Mouse (Mus musculus) sigmoid colon, adult 10 weeks (tissue): ENCODE measurements around the gene Gm6904. TPM values are rescaled to one million over a fixed set of nuclear protein-coding genes. Genes with fewer than 3 reads are reported as not detected.

Experiments
- polyA plus RNA-seq: library from polyadenylated mRNA; stranded (reverse); fragments of 350-450 nt; fragmentation: Illumina TruSeq; extraction: RNeasy Lipid Tissue Mini Kit (QIAGEN cat#74804); gene quantifications from one replicate; pipeline ENCODE4 v1.2.3, GENCODE M21; 2014; ENCODE audit warnings: low read depth, low replicate concordance

Gene Gm6904
- not detected for polyA plus RNA-seq

DNA sequence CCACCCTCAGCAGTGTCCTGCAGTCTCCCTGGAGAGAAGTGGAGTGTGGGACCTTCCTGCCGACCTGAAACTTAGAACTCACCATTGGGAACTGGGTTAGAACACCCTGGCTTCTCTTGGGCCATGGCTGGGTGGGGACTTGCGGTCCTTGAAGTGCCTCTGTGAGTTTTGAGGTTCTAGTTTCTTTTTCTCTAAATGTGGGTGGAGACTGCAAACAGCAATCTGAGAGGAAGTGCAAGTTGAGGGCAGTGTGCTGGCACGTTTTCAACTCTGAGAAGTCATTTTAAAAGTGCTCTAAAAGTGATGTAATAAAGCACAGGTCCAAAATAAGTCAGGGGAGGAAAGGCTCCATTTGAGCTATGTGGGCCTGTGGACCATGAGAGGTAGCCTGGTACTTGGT is at the start of gene Gm6904:
Gene Gm6904 (minus strand): TSS at position 161 of the 400 bp plus-strand sequence.

DNA sequence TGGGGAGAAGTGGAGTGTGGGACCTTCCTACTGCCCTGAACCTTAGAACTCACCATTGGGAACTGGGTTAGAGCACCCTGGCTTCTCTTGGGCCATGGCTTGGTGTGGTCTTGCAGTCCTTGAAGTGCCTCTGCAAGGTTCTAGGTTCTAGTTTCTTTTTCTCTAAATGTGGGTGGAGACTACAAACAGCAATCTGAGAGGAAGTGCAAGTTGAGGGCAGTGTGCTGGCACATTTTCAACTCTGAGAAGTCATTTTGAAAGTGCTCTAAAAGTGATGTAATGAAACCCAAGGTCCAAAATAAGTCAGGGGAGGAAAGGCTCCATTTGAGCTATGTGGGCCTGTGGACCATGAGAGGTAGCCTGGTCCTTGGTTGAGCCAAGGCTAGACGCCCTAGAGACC is 37.4 kb upstream of the Gm6904 start, which contains the start of gene Phf11a:
Gene Phf11a (minus strand): TSS at position 132 of the 400 bp plus-strand sequence.

GRCm38 (mm10) chr14:59200711-59201603 is 59.1 kb downstream of the Gm6904 start, which contains the start of gene Rcbtb1:
Gene Rcbtb1 (plus strand): TSS chr14:59201209.

Other genes with a start within 250 kb of the Gm6904 start
- gene 1700129C05Rik, start 117.3 kb downstream of the Gm6904 start, polyA plus RNA-seq: not detected
- not detected for gene Gm5142, start 81.5 kb downstream of the Gm6904 start, polyA plus RNA-seq
- gene Rcbtb1, start 59.0 kb downstream of the Gm6904 start, polyA plus RNA-seq: 70.7 TPM
- gene Phf11a, start 37.3 kb upstream of the Gm6904 start, polyA plus RNA-seq: 1.8 TPM
- gene Phf11b, start 81.1 kb upstream of the Gm6904 start, polyA plus RNA-seq: 14.3 TPM
- 27.5 TPM for gene Phf11d, start 105.3 kb upstream of the Gm6904 start, polyA plus RNA-seq
- 6.0 TPM for gene Phf11c, start 135.2 kb upstream of the Gm6904 start, polyA plus RNA-seq
- 23.9 TPM for gene Setdb2, start 180.7 kb upstream of the Gm6904 start, polyA plus RNA-seq
- gene Cab39l, start 180.8 kb upstream of the Gm6904 start, polyA plus RNA-seq: 103 TPM